ENCODE assay signal across 28 mouse cellular contexts in genomic region chr16:29759416-29759815, GRCm38 (mm10).
"Had no signal": no experiment of that assay in that cellular context is flagged by ENCODE, and none has a peak within 500 bp of the region (broad histone marks: within the 10 kb centered on the region; RNA-seq: fewer than 3 reads in every experiment).

No protein-coding gene starts in this region.

- H3K36me3 ChIP-seq: heart, embryonic 13.5 days; hindbrain, embryonic 10.5 days; hindbrain, embryonic 12.5 days; hindbrain, embryonic 15.5 days; kidney, embryonic 15.5 days; limb, embryonic 12.5 days; liver, embryonic 13.5 days; liver, embryonic 15.5 days had no signal

- DNase-seq: gastrocnemius, adult 2 months; gastrocnemius, postnatal 10 days; gastrocnemius, postnatal 25 days; heart, postnatal 14 days; heart, postnatal 4 days; kidney, adult 11 months; kidney, adult 2 months; kidney, adult 9 months; kidney, postnatal 14 days; kidney, postnatal 36 days; layer of hippocampus, adult 9-11 months; layer of hippocampus, postnatal 36 days; left cerebral cortex, postnatal 4 days; liver; liver, embryonic 13.5 days; liver, postnatal 0 days had no signal

- H3K9me3 ChIP-seq: heart, embryonic 13.5 days; hindbrain, embryonic 10.5 days; hindbrain, embryonic 12.5 days; hindbrain, embryonic 15.5 days; kidney, embryonic 15.5 days; limb, embryonic 12.5 days; liver, embryonic 13.5 days; liver, embryonic 15.5 days had no signal

- ATAC-seq: forebrain, embryonic 16.5 days; hindbrain, postnatal 0 days; intestine, embryonic 16.5 days had no signal

- H3K4me3 ChIP-seq: gastrocnemius, adult 2 months; heart, embryonic 13.5 days; hindbrain, embryonic 10.5 days; hindbrain, embryonic 12.5 days; hindbrain, embryonic 15.5 days; kidney, embryonic 15.5 days; limb, embryonic 12.5 days; liver, embryonic 13.5 days; liver, embryonic 15.5 days had no signal

- H3K27ac ChIP-seq: gastrocnemius, adult 2 months; heart, embryonic 13.5 days; hindbrain, embryonic 10.5 days; hindbrain, embryonic 12.5 days; hindbrain, embryonic 15.5 days; hindbrain, postnatal 0 days; kidney, embryonic 15.5 days; kidney, postnatal 0 days; limb, embryonic 12.5 days; liver, embryonic 13.5 days; liver, embryonic 15.5 days had no signal

- H3K4me1 ChIP-seq: liver, embryonic 15.5 days had no signal

- H3K9ac ChIP-seq: heart, embryonic 13.5 days; hindbrain, embryonic 12.5 days; hindbrain, embryonic 15.5 days; kidney, embryonic 15.5 days; limb, embryonic 12.5 days; liver, embryonic 13.5 days; liver, embryonic 15.5 days; liver, postnatal 0 days had no signal

- H3K4me2 ChIP-seq: heart, embryonic 13.5 days; hindbrain, embryonic 12.5 days; hindbrain, embryonic 15.5 days; kidney, embryonic 15.5 days; limb, embryonic 12.5 days; liver, embryonic 11.5 days; liver, embryonic 13.5 days; liver, embryonic 15.5 days had no signal
